Mouse (Mus musculus) midbrain, embryonic 14.5 days (tissue): Measurements from ENCODE around the gene Chmp5. TPM values are rescaled to one million over a fixed set of nuclear protein-coding genes. Genes with fewer than 3 reads are reported as not detected.
"Not testable (repeated sequence)": the region's sequence is repeated elsewhere in the genome, so short reads cannot be mapped to it uniquely, and the experiment has no call there.

Experiments
- ATAC-seq: fragments of 200-750 bp; cut with Nextera tagmentation; 2 replicates; pipeline ENCODE4 v1.8.0; 2017; ENCODE audit warnings: moderate number of reproducible peaks, moderate library complexity; ENCODE audit not compliant: low FRiP score, low TSS enrichment
- DNase-seq: peaks from one replicate; pipeline ENCODE4 v3.0.0-alpha.2; 2015
- H3K27ac ChIP-seq: fragments of 300-500 bp; sonication (generic); replicated peaks from 2 replicates; pipeline ENCODE4 v1.5.1; 2014; ENCODE audit warnings: mild to moderate bottlenecking, low read depth, low read length, moderate library complexity
- H3K27me3 ChIP-seq: fragments of 300-500 bp; sonication (generic); 2 replicates; pipeline ENCODE4 v1.6.1; 2014; ENCODE audit warnings: low read length, control low read depth, mixed read lengths; ENCODE audit not compliant: control insufficient read depth, insufficient read depth
- H3K36me3 ChIP-seq: fragments of 300-500 bp; sonication (generic); 2 replicates; pipeline ENCODE4 v1.6.1; 2014; ENCODE audit warnings: low read length, control low read depth; ENCODE audit not compliant: control insufficient read depth, insufficient read depth
- H3K4me1 ChIP-seq: fragments of 300-500 bp; sonication (generic); 2 replicates; pipeline ENCODE4 v1.6.1; 2014; ENCODE audit warnings: mild to moderate bottlenecking, antibody characterized with exemption, low read length, control low read depth; ENCODE audit not compliant: control insufficient read depth, insufficient read depth
- H3K4me2 ChIP-seq: fragments of 300-500 bp; sonication (generic); 2 replicates; pipeline ENCODE4 v1.6.1; 2014; ENCODE audit warnings: mild to moderate bottlenecking, low read length, moderate library complexity
- H3K4me3 ChIP-seq: fragments of 300-500 bp; sonication (generic); replicated peaks from 2 replicates; pipeline ENCODE4 v1.5.1; 2014; ENCODE audit warnings: low read depth, low read length
- H3K9ac ChIP-seq: fragments of 300-500 bp; sonication (generic); replicated peaks from 2 replicates; pipeline ENCODE4 v1.6.1; 2014; ENCODE audit warnings: mild to moderate bottlenecking, low read length, moderate library complexity
- H3K9me3 ChIP-seq: fragments of 300-500 bp; sonication (generic); 2 replicates; pipeline ENCODE4 v1.6.1; 2016; ENCODE audit warnings: low read length, control low read depth, mixed read lengths; ENCODE audit not compliant: control insufficient read depth
- WGBS: fragments of 180-500 bp; shearing (Covaris S2); extraction: QIAGEN DNeasy Blood & Tissue Kit; methylation state at CpG from one replicate; pipeline ENCODE4 v1.1.7; 2014; 5-methylcytosine and 5-hydroxymethylcytosine counted together
- polyA plus RNA-seq: library from polyadenylated mRNA; unstranded; fragments of >200 nt; fragmentation: Nextera tagmentation; extraction: Ambion mirVana; gene quantifications from 2 replicates; pipeline ENCODE4 v1.2.1, GENCODE M21; 2014

The Chmp5 gene
- polyA plus RNA-seq, 1 experiment from 2014 or later: 172 TPM

DNA sequence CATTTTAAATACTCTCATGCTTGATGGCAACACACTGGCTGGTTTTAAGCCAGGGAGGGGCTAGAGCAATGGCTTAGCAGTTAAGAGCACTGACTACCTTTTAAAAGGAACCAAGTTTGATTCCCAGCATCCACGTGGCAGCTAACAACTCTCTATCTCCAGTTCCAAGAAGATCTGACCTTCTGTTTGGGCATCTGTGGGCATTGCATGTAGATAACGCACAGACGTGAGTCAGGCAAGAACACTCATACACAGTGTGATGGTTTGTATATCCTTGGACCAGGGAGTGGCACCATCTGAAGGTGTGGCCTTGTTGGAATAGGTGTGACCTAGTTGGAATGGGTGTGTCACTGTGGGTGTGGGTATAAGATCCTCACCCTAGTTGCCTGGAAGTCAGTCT lies 13.8 kb upstream of the Chmp5 start:
- H3K4me2 ChIP-seq, DNase-seq, H3K9ac ChIP-seq, H3K4me3 ChIP-seq, H3K4me1 ChIP-seq, ATAC-seq, H3K9me3 ChIP-seq, H3K27me3 ChIP-seq, H3K27ac ChIP-seq: not testable (repeated sequence)
- WGBS: 92% methylated on average over 3 of the region's 3 CpGs
- H3K36me3 ChIP-seq: peaks cover 61% of the 10 kb centered on the region

DNA sequence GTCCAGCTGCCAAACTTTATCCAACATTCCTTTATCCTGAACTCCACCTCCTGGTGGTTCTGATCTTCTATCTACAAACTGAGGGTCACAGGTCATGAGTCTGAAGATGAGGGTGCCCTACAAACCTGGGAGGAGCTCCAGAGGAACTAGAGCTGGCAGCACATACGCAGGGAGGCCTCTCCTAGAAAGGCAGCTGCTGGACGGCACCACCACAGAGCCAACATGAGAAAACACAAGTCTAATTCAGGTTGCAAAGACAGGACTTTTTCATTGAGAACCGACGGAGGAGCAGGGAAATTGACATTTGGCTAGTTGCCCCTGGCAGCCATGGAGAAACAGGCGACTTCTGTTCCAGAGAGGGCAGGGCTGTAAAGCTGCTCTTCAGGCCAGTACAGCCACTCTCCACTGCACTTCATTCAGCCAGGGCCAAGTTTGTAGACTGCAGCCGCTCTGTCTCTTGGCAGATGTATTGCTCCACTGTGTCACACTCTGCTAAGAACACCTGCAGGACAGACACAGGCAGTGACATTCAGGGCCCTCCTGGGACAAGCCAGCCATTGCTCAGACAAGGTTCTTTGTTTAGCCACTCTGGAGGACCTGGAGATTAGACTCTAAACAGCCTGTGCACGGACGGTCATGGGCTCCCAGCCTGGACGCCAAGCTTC lies 11.9 kb upstream of the Chmp5 start:
- no peaks in the 10 kb centered on the region for H3K9me3 ChIP-seq
- H3K27me3 ChIP-seq: no peaks in the 10 kb centered on the region
- no peak overlapping the region for H3K4me3 ChIP-seq
- no peak overlapping the region for H3K4me2 ChIP-seq
- WGBS: 93% methylated on average over 9 of the region's 9 CpGs
- H3K9ac ChIP-seq: no peak overlapping the region
- peaks cover 80% of the 10 kb centered on the region for H3K36me3 ChIP-seq
- ATAC-seq (peak; percentile 50; the same call in 1 of the 2 replicates), DNase-seq (peak; percentile 29)
- no peaks in the 10 kb centered on the region for H3K4me1 ChIP-seq
- H3K27ac ChIP-seq: no peak overlapping the region

DNA sequence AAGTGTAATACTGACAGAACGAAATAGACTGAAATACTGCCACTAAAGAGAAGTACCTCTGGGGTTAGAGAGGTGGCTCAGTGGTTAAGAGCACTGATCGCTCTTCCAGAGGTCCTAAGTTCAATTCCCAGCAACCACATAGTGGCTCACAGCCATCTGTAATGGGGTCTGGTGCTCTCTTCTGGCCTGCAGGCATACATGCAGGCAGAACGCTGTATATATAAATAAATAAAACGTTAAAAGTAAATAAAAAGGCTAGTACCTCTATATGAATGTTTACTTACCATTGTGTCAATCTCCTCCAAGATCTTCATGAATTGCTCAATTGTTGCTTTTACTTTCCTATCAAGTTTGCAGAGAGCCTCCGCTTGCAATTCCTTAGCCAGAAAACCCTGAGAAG lies 9.4 kb upstream of the Chmp5 start:
- DNase-seq (no peak), ATAC-seq (no peak)
- peaks cover 88% of the 10 kb centered on the region for H3K36me3 ChIP-seq
- no peak overlapping the region for H3K4me3 ChIP-seq
- no peak overlapping the region for H3K27ac ChIP-seq
- no peak overlapping the region for H3K9ac ChIP-seq
- no peaks in the 10 kb centered on the region for H3K9me3 ChIP-seq
- no peaks in the 10 kb centered on the region for H3K27me3 ChIP-seq
- no peaks in the 10 kb centered on the region for H3K4me1 ChIP-seq
- no peak overlapping the region for H3K4me2 ChIP-seq
- WGBS: 95% methylated on average over 5 of the region's 5 CpGs

DNA sequence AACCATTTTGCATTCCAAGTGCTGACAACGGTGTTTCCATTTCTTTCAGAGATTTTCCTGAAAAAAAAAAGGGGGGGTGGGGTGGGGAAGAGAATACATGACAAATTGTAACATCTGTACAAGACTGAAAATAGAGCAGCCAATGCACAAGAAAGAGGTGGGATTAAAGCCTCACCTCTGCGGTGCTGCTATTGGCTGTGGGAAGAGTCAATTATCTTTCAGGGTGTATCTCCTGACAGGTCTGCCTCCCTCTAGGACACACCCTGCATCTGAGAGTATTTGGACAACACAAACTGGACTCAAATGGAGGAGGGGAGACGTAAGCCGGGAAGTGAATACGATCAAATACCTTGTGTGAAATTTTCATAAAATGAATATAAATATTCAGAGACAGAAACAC lies 4.6 kb upstream of the Chmp5 start:
- DNase-seq: no peak
- Histone ChIP-seq H3K9me3 (no peaks in the 10 kb centered on the region), H3K27me3 (no peaks in the 10 kb centered on the region), H3K9ac (no peak overlapping the region), H3K4me1 (peaks cover 11% of the 10 kb centered on the region), H3K4me3 (no peak overlapping the region), H3K27ac (no peak overlapping the region), H3K36me3 (peaks cover 69% of the 10 kb centered on the region), H3K4me2 (no peak overlapping the region)
- no peak for ATAC-seq
- WGBS: 98% methylated on average over 5 of the region's 5 CpGs

DNA sequence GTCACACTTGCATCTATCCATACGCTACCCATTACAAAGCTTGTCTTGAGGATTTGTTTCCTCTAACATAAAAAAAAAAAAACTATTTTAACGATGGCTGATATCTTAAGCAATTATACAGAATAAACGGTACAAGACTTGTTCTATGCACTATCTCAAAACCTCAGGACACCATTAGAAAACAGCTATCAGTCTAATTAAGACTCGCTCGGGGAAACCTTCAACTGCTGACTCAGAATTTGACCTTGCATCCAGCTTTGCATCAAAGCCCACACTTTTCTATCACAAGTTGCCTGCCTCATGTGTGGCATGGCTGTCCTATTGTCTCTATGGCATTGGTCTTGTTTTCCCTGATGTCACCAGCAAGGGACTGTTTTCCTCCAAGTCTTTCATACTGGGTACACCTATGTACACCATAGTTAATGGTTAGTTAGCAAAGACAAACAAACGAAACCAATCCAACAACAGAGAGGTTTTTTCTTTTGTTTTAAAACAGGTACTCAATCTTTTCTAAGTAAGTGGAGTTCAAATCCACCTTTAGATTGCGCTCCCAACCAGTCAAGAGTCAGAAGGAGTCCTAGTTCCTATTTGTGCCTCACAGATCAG lies 1.6 kb upstream of the Chmp5 start:
- Histone ChIP-seq H3K4me3 (peak overlapping the region; percentile 85), H3K4me1 (peaks cover 17% of the 10 kb centered on the region), H3K27ac (no peak overlapping the region), H3K27me3 (no peaks in the 10 kb centered on the region), H3K4me2 (peak overlapping the region; percentile 63), H3K9ac (peak overlapping the region; percentile 86; the same call in 1 of the 2 replicates), H3K36me3 (peaks cover 55% of the 10 kb centered on the region), H3K9me3 (no peaks in the 10 kb centered on the region)
- no peak for DNase-seq
- ATAC-seq: no peak
- 94% methylated on average over 7 of the region's 7 CpGs for WGBS

DNA sequence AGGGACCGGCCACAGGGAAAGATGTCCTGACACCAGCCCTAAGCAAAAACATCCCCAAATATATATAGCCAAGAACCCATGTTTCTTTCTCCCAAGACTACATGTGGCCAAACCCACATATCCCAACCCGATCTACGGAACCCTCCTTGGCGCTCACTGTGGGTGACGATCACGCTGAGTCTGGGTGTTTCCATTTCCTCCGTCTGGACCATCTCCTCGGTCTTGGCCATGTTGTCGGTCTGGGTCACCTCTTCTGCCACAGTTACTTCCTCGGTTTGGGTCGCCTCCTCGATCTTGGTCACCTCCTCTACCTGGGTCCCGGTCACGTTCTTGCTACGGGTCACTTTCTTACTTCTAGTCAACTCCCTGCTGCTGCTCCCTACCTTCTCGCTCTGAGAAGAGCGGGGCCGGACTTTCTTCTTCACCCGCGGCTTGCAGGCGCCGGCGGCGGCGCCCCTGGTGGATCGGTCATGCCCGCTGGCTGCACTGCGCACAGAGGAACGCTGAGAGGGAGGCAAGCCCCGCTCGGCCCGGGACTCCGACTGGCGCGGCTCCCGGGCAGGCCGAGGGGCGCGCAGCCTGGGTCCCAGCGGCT lies 545 bp upstream of the Chmp5 start:
- H3K9ac ChIP-seq: peak overlapping the region; percentile 86
- peaks cover 17% of the 10 kb centered on the region for H3K4me1 ChIP-seq
- peak overlapping the region; percentile 63 for H3K4me2 ChIP-seq
- peaks cover 52% of the 10 kb centered on the region for H3K36me3 ChIP-seq
- ATAC-seq (no peak; the same call in 1 of the 2 replicates), DNase-seq (no peak)
- H3K4me3 ChIP-seq: peak overlapping the region; percentile 85
- under 1% methylated on average over 40 of the region's 40 CpGs for WGBS
- H3K9me3 ChIP-seq: no peaks in the 10 kb centered on the region
- peak overlapping the region; percentile 84 for H3K27ac ChIP-seq
- H3K27me3 ChIP-seq: no peaks in the 10 kb centered on the region

DNA sequence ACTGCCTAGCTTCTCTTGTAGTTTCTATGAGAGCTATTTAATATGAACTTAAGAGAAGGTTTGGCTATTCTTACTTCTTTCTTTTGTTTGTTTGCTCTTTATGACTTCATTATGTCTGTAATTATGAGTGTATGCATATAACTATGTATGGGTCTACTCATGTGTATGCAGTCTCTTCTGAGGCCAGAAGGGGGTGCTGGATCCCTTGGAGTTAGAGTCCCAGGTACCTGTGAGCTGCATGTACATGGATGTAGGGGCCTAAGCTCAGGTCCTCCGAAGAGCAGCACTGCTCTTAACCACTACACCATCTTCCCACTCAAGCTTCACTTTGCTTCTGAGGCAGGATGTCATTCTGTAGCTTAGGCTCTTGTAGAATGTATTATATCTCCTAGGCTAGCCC lies 5.3 kb downstream of the Chmp5 start:
- peaks cover 76% of the 10 kb centered on the region for H3K36me3 ChIP-seq
- ATAC-seq (no peak), DNase-seq (no peak)
- H3K4me2 ChIP-seq: no peak overlapping the region
- 90% methylated on average over 1 of the region's 1 CpGs for WGBS
- no peak overlapping the region for H3K4me3 ChIP-seq
- peaks cover 6% of the 10 kb centered on the region for H3K4me1 ChIP-seq
- H3K9me3 ChIP-seq: no peaks in the 10 kb centered on the region
- no peak overlapping the region for H3K27ac ChIP-seq
- H3K27me3 ChIP-seq: no peaks in the 10 kb centered on the region
- no peak overlapping the region for H3K9ac ChIP-seq

DNA sequence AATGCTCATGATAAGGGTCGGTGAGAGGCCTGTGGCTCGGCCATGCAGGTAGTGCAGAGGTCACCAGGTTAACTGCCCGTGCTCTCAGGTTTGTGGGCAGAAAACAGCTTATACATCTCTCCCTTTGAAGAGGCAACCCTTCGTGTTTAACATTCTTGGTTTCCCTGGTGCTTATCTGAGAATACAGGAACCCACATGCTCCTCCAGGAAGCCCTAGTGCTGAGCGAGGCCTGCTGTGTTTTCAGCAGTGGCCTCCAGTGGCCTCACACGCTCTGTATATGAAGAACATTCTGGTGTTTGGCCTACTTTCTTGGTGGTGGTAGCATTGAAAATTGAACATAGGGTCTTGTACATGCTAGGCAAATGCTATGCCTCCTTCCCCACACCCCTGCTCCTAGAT lies 7.7 kb downstream of the Chmp5 start:
- no peak for ATAC-seq
- no peaks in the 10 kb centered on the region for H3K4me1 ChIP-seq
- H3K9ac ChIP-seq: no peak overlapping the region
- H3K9me3 ChIP-seq: no peaks in the 10 kb centered on the region
- WGBS: 94% methylated on average over 6 of the region's 6 CpGs
- no peak overlapping the region for H3K4me2 ChIP-seq
- H3K4me3 ChIP-seq: no peak overlapping the region
- peaks cover 91% of the 10 kb centered on the region for H3K36me3 ChIP-seq
- DNase-seq: no peak
- H3K27me3 ChIP-seq: no peaks in the 10 kb centered on the region
- no peak overlapping the region for H3K27ac ChIP-seq

DNA sequence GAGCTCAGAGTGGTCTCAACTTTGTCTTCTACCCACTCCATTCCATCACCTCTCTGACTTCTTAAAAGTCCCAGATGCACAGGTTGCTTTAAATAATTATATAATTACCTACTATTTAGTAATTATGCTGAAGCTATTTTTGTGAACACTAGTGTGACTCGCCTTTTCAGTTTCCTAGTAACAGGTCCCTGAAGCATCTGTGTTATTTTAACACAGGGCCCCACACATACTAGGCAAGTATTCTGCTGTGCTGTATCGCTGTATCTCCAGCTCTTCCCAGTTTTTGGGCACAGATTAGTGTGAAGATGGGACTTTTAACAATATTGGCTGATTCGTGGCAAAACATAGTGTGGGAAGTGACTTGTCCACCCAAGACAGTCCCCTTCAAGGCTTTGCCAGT lies 15.3 kb downstream of the Chmp5 start:
- ATAC-seq: no peak
- 94% methylated on average over 3 of the region's 3 CpGs for WGBS

More for the DNA sequence above, 15.3 kb downstream of the Chmp5 start:
- no peak overlapping the region for H3K4me2 ChIP-seq
- no peaks in the 10 kb centered on the region for H3K27me3 ChIP-seq
- H3K9me3 ChIP-seq: no peaks in the 10 kb centered on the region
- H3K4me3 ChIP-seq: no peak overlapping the region
- H3K36me3 ChIP-seq: peaks cover 85% of the 10 kb centered on the region
- no peaks in the 10 kb centered on the region for H3K4me1 ChIP-seq
- no peak overlapping the region for H3K9ac ChIP-seq
- no peak for DNase-seq
- no peak overlapping the region for H3K27ac ChIP-seq
